Mouse (Mus musculus) thymus, adult 2 months (tissue): ENCODE results near the gene Sec14l3. TPM values are rescaled to one million over a fixed set of nuclear protein-coding genes. Genes with fewer than 3 reads are reported as not detected.

Experiments used
- DNase-seq: peaks from one replicate; pipeline ENCODE4 v3.0.0; 2021
- H3K27ac ChIP-seq: fragments of 200-500 bp; 2 replicates; pipeline ENCODE4 v1.5.1; 2012; ENCODE audit warnings: low read length, control low read depth; ENCODE audit not compliant: control insufficient read depth, insufficient read depth
- H3K27me3 ChIP-seq: fragments of 200-500 bp; 2 replicates; pipeline ENCODE4 v1.6.1; 2012; ENCODE audit warnings: mild to moderate bottlenecking, low read length, moderate library complexity, mixed read lengths; ENCODE audit not compliant: control insufficient read depth, insufficient read depth
- H3K36me3 ChIP-seq: fragments of 200-500 bp; 2 replicates; pipeline ENCODE4 v1.6.1; 2012; ENCODE audit warnings: mild to moderate bottlenecking, low read length, moderate library complexity; ENCODE audit not compliant: control insufficient read depth, insufficient read depth
- H3K4me1 ChIP-seq: fragments of 200-500 bp; replicated peaks from 2 replicates; pipeline ENCODE4 v1.6.1; 2012; ENCODE audit warnings: low read length; ENCODE audit not compliant: control insufficient read depth, insufficient read depth
- H3K4me3 ChIP-seq: fragments of 200-500 bp; 2 replicates; pipeline ENCODE4 v1.5.1; 2012; ENCODE audit warnings: mild to moderate bottlenecking, low read length, control low read depth, moderate library complexity; ENCODE audit not compliant: control insufficient read depth, insufficient read depth
- CTCF ChIP-seq: fragments of 200-500 bp; IDR thresholded peaks from 2 replicates; pipeline ENCODE4 v1.5.1; 2012; ENCODE audit warnings: mild to moderate bottlenecking, control low read depth, low read length, moderate library complexity, borderline replicate concordance; ENCODE audit not compliant: control insufficient read depth, poor library complexity, insufficient read depth; ENCODE audit errors: extremely low read depth
- POLR2A ChIP-seq: fragments of 200-500 bp; IDR thresholded peaks from 2 replicates; pipeline ENCODE4 v1.6.1; 2012; ENCODE audit warnings: mild to moderate bottlenecking, low read length, control low read depth, moderate library complexity; ENCODE audit not compliant: control insufficient read depth, poor library complexity, insufficient read depth; ENCODE audit errors: extremely low read depth
- WGBS: fragments of 180-500 bp; shearing (Covaris S2); methylation state at CpG from one replicate; pipeline ENCODE4 v1.1.7; 2018; 5-methylcytosine and 5-hydroxymethylcytosine counted together
- polyA plus RNA-seq: library from polyadenylated mRNA; depleted of rRNA; stranded (reverse); fragments of >200 nt; gene quantifications from 2 replicates; pipeline ENCODE4 v1.2.3, GENCODE M21; 2012

Sec14l3 gene
- polyA plus RNA-seq, 1 experiment = 0.49 TPM

- TF ChIP-seq POLR2A (no peak), CTCF (no peak)
- peaks cover 8% of the 10 kb centered on the region; the same call in 1 of the 2 replicates for H3K27me3 ChIP-seq
- H3K4me3 ChIP-seq = no peak overlapping the region
- H3K36me3 ChIP-seq = no peaks in the 10 kb centered on the region
- H3K27ac ChIP-seq = no peak overlapping the region
- 27% methylated on average over 3 of the region's 3 CpGs for WGBS
- peaks cover 4% of the 10 kb centered on the region; the same call in 1 of the 2 replicates for H3K4me1 ChIP-seq
- DNase-seq = no peak
These were observed 52.9 kb downstream of the Sec14l3 start for GRCm38 (mm10) chr11:4117372-4118071.

- Histone ChIP-seq H3K36me3 (no peaks in the 10 kb centered on the region), H3K4me3 (peak overlapping the region; percentile 4; the same call in 1 of the 2 replicates), H3K27ac (no peak overlapping the region), H3K4me1 (peaks cover 10% of the 10 kb centered on the region), H3K27me3 (peaks cover 8% of the 10 kb centered on the region; the same call in 1 of the 2 replicates)
- TF ChIP-seq POLR2A (no peak), CTCF (no peak)
- WGBS = 3% methylated on average over 41 of the region's 41 CpGs
- peak; percentile 9 for DNase-seq
These were observed 53.7 kb downstream of the Sec14l3 start for GRCm38 (mm10) chr11:4118081-4118921.

GRCm38 (mm10) chr11:4119635-4120034 lies 55.0 kb downstream of the Sec14l3 start:
- Histone ChIP-seq H3K4me3 (no peak overlapping the region), H3K27ac (no peak overlapping the region), H3K27me3 (peaks cover 8% of the 10 kb centered on the region; the same call in 1 of the 2 replicates), H3K36me3 (no peaks in the 10 kb centered on the region), H3K4me1 (peaks cover 13% of the 10 kb centered on the region)
- TF ChIP-seq POLR2A = no peak
- TF ChIP-seq CTCF = no peak
- no peak for DNase-seq
- WGBS = 37% methylated on average over 5 of the region's 5 CpGs

- no peak for DNase-seq
- TF ChIP-seq CTCF (no peak), POLR2A (no peak)
- Histone ChIP-seq H3K27me3 (peaks cover 8% of the 10 kb centered on the region; the same call in 1 of the 2 replicates), H3K36me3 (no peaks in the 10 kb centered on the region), H3K27ac (no peak overlapping the region), H3K4me1 (peaks cover 13% of the 10 kb centered on the region), H3K4me3 (no peak overlapping the region)
- 95% methylated on average over 3 of the region's 3 CpGs for WGBS
These were observed 57.0 kb downstream of the Sec14l3 start for GRCm38 (mm10) chr11:4121691-4122090.

GRCm38 (mm10) chr11:4122226-4122625 lies 57.6 kb downstream of the Sec14l3 start:
- Histone ChIP-seq H3K27ac (no peak overlapping the region), H3K4me1 (peaks cover 13% of the 10 kb centered on the region), H3K4me3 (no peak overlapping the region), H3K27me3 (peaks cover 8% of the 10 kb centered on the region; the same call in 1 of the 2 replicates), H3K36me3 (no peaks in the 10 kb centered on the region)
- DNase-seq = no peak
- WGBS = 95% methylated on average over 5 of the region's 5 CpGs
- TF ChIP-seq CTCF (no peak), POLR2A (no peak)
